Mouse (Mus musculus): ENCODE measurements around the gene Zcchc4. TPM values are rescaled to one million over a fixed set of nuclear protein-coding genes. Genes with fewer than 3 reads are reported as not detected.

Gene Zcchc4
- 15.0 and 16.3 TPM in 2 replicates for polyA plus RNA-seq (2014; fragmentation: Nextera tagmentation; extraction: Ambion mirVana)

DNA sequence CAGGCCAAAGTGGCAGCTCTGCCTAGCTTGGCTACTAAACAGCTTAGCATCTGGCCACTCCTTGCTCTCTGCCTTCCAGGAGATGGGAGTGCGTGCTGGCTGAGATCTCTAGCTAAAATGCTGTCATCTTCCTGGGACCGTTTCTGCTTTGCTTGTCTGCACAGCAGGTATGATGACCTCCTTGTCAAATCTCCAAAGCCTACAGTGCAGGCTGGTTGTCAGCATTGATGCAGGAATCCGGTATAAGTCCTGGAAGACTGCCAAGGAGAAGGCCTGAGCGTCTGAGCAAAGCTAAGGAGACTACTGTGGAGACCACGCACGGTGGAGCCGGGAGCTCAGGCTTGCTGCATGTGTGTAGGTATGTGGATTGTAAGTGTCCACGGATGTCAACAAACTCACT is at the start of gene Zcchc4:
TSS of gene Zcchc4 (plus strand) at position 173 of the 400 bp plus-strand sequence.
- no peak for DNase-seq (ENCODE audit: low spot score)
- Histone ChIP-seq H3K4me3 (ENCODE audit: low read depth, low read length) (no peak within 1 kb of the TSS), H3K9ac (ENCODE audit: low read length) (no peak within 1 kb of the TSS), H3K4me1 (ENCODE audit: control insufficient read depth, insufficient read depth, low read length) (no peaks in the 10 kb centered on the region), H3K27ac (ENCODE audit: low read depth, low read length) (no peak within 1 kb of the TSS), H3K36me3 (ENCODE audit: control insufficient read depth, insufficient read depth, low read length) (no peaks in the 10 kb centered on the region), H3K4me2 (ENCODE audit: low read depth) (no peak within 1 kb of the TSS), H3K9me3 (ENCODE audit: control insufficient read depth, low read length) (no peaks in the 10 kb centered on the region), H3K27me3 (ENCODE audit: control insufficient read depth, insufficient read depth, low read length) (no peaks in the 10 kb centered on the region)
- no peak for ATAC-seq (ENCODE audit: insufficient read depth, low FRiP score, low TSS enrichment)
- WGBS = 84% methylated on average over 8 of the region's 8 CpGs

DNA sequence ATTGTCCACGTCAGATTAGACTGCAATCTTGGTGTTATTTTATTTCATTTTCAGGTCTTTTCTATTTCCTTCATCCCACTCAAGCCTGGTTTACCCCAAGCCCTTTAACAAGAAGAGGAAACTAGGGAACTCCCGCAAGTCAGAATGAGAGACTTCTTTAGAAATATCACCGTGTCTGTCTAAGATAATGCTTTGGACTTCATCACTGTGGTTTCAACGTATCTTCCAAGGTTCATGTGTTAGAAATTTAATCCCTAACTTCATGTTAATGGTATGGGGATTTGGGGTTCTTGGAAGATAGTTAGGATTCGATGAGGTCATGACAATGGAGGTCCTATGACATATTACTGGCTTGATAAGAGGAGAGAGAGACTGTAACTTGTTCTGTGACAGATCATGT is 47.5 kb upstream of the Zcchc4 start:
- no peaks in the 10 kb centered on the region for H3K36me3 ChIP-seq (ENCODE audit: control insufficient read depth, insufficient read depth, low read length)
- 81% methylated on average over 5 of the region's 5 CpGs for WGBS

DNA sequence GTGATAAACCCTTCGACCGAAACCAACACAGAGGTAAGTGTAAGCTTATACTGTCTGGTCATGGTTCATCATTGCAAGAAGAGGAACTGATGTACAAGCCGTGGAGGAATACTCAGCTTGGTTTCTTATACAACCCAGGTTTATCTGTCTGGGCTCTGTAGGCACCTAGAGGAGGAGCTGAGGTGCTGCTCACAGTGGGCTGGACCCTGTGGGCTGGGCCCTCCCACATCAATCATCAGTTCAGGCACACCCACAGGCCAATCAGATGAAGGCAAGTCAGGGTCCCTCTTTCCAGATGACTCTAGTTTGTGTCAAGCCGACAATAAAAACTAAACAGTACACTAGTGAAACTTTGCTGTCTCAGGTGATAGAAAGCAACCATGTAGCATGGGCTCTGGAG is 42.4 kb upstream of the Zcchc4 start:
- Histone ChIP-seq H3K4me3 (ENCODE audit: low read depth, low read length) (no peak overlapping the region), H3K36me3 (ENCODE audit: control insufficient read depth, insufficient read depth, low read length) (no peaks in the 10 kb centered on the region), H3K9ac (ENCODE audit: low read length) (no peak overlapping the region), H3K27me3 (ENCODE audit: control insufficient read depth, insufficient read depth, low read length) (no peaks in the 10 kb centered on the region), H3K4me2 (ENCODE audit: low read depth) (no peak overlapping the region), H3K9me3 (ENCODE audit: control insufficient read depth, low read length) (no peaks in the 10 kb centered on the region), H3K27ac (ENCODE audit: low read depth, low read length) (no peak overlapping the region), H3K4me1 (ENCODE audit: control insufficient read depth, insufficient read depth, low read length) (no peaks in the 10 kb centered on the region)
- ATAC-seq (ENCODE audit: insufficient read depth, low FRiP score, low TSS enrichment) = no peak
- 79% methylated on average over 4 of the region's 4 CpGs for WGBS
- no peak for DNase-seq (ENCODE audit: low spot score)

More for the DNA sequence above, 47.5 kb upstream of the Zcchc4 start:
- H3K9ac ChIP-seq (ENCODE audit: low read length) = no peak overlapping the region
- no peak overlapping the region for H3K4me2 ChIP-seq (ENCODE audit: low read depth)
- no peaks in the 10 kb centered on the region for H3K4me1 ChIP-seq (ENCODE audit: control insufficient read depth, insufficient read depth, low read length)
- ATAC-seq (ENCODE audit: insufficient read depth, low FRiP score, low TSS enrichment) (no peak), DNase-seq (ENCODE audit: low spot score) (no peak)
- no peaks in the 10 kb centered on the region for H3K9me3 ChIP-seq (ENCODE audit: control insufficient read depth, low read length)
- H3K27me3 ChIP-seq (ENCODE audit: control insufficient read depth, insufficient read depth, low read length) = no peaks in the 10 kb centered on the region
- no peak overlapping the region for H3K4me3 ChIP-seq (ENCODE audit: low read depth, low read length)
- no peak overlapping the region for H3K27ac ChIP-seq (ENCODE audit: low read depth, low read length)

DNA sequence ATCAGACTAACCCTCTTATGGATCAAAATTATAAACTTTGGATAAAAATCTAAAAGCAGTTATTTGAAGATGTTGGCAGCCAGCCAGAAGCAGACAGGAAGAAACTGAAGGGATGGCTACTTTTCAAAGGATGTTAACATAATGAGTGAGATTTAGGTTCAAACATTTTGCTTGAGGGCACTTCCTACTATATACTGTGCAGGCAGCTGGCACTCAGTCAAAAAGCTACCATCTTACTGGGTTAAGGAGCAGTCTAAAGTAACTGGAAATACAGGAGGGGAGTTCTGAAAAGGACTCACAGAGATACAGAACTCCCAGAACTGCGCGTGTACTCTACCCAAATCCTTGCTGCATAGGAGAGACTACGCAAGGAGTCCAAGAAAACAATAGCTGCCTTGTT is 39.2 kb upstream of the Zcchc4 start:
- H3K27me3 ChIP-seq (ENCODE audit: control insufficient read depth, insufficient read depth, low read length) = no peaks in the 10 kb centered on the region
- H3K9ac ChIP-seq (ENCODE audit: low read length) = no peak overlapping the region
- WGBS = 83% methylated on average over 3 of the region's 3 CpGs
- H3K4me3 ChIP-seq (ENCODE audit: low read depth, low read length) = no peak overlapping the region
- DNase-seq (ENCODE audit: low spot score) (no peak), ATAC-seq (ENCODE audit: insufficient read depth, low FRiP score, low TSS enrichment) (no peak)
- no peak overlapping the region for H3K27ac ChIP-seq (ENCODE audit: low read depth, low read length)
- H3K9me3 ChIP-seq (ENCODE audit: control insufficient read depth, low read length) = no peaks in the 10 kb centered on the region
- H3K36me3 ChIP-seq (ENCODE audit: control insufficient read depth, insufficient read depth, low read length) = no peaks in the 10 kb centered on the region
- no peaks in the 10 kb centered on the region for H3K4me1 ChIP-seq (ENCODE audit: control insufficient read depth, insufficient read depth, low read length)
- H3K4me2 ChIP-seq (ENCODE audit: low read depth) = no peak overlapping the region

DNA sequence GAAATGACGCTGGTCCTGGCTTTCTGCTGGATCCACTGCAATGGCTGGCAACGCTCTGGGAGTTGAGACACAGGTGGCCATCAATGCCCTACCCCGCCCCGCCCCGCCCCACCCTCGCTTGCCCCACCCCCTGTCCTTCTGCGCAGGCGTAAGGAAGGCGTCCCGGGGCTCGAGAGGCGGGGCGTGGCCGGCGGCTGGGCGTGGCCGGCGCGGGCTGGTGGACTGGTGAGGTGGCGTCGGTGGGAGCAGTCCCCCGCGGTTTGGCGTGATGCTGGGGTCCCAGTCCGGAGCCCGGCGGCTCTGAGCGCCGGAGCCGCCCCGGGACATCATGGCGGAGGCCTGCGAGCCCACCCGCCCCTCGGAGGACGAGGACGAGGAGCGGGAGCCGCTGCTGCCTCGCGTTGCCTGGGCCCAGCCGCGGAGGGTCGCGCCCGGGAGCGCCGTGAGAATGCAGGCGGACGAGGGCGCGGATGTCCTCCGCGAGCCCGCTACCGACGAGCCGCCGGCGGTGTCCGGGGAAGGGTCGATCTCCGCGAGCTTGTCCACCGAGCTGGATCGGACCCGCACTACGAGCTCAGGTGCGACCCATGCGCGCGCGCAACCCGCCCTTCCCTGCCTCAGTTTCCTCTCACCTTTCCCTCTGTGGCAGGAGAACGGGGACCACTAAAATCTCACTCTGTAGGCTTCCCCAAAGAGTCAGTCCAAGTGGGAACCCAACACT is 33.7 kb upstream of the Zcchc4 start, which contains the start of gene Pi4k2b:
TSS of gene Pi4k2b (plus strand) at position 184 of the 721 bp plus-strand sequence.
- no peaks in the 10 kb centered on the region for H3K36me3 ChIP-seq (ENCODE audit: control insufficient read depth, insufficient read depth, low read length)
- H3K4me3 ChIP-seq (ENCODE audit: low read depth, low read length) = peak within 1 kb of the TSS; percentile 66
- H3K27me3 ChIP-seq (ENCODE audit: control insufficient read depth, insufficient read depth, low read length) = no peaks in the 10 kb centered on the region
- H3K4me1 ChIP-seq (ENCODE audit: control insufficient read depth, insufficient read depth, low read length) = no peaks in the 10 kb centered on the region
- DNase-seq (ENCODE audit: low spot score) (peak; percentile 88), ATAC-seq (ENCODE audit: insufficient read depth, low FRiP score, low TSS enrichment) (peak; percentile 91)
- no peaks in the 10 kb centered on the region for H3K9me3 ChIP-seq (ENCODE audit: control insufficient read depth, low read length)
- under 1% methylated on average over 56 of the region's 75 CpGs for WGBS
- peak within 1 kb of the TSS; percentile 68 for H3K9ac ChIP-seq (ENCODE audit: low read length)
- H3K4me2 ChIP-seq (ENCODE audit: low read depth) = peak within 1 kb of the TSS; percentile 38
- H3K27ac ChIP-seq (ENCODE audit: low read depth, low read length) = no peak within 1 kb of the TSS

DNA sequence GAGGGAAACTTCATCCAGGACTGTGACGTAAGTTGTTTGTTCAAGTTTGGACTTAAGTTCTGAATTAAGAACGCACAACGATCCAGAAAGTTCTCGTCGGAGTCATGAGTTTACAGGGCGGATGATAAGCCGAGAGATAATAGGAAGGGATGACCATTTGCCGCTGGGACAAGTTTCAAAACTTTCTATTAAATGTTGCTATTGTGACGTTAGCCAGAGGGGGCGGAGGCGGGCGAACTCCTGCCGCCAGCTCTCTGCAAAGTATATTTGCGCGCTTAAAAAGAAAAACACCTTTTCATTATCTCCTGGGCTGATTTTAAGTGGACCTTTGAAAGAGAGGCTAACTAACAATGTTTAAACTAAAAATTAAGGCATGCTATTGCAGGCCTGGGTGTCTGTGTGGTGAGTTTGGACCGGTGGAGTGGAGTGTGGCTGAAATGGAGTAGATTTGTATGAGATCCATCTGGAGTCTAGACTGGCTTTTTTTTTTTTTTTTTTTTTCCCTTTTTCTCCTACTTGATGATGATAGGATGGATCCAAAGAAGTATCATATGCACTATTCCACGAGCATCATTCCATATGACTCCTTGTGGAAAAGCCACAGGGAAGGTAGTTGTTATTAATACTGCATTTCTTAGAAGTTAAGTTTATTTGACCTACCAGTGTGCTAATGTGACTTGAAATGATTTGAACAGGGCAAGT is 32.9 kb upstream of the Zcchc4 start:
- peak overlapping the region; percentile 38 for H3K4me2 ChIP-seq (ENCODE audit: low read depth)
- no peaks in the 10 kb centered on the region for H3K36me3 ChIP-seq (ENCODE audit: control insufficient read depth, insufficient read depth, low read length)
- H3K27me3 ChIP-seq (ENCODE audit: control insufficient read depth, insufficient read depth, low read length) = no peaks in the 10 kb centered on the region
- no peak overlapping the region for H3K27ac ChIP-seq (ENCODE audit: low read depth, low read length)
- peak overlapping the region; percentile 66 for H3K4me3 ChIP-seq (ENCODE audit: low read depth, low read length)
- ATAC-seq (ENCODE audit: insufficient read depth, low FRiP score, low TSS enrichment) = no peak
- H3K9ac ChIP-seq (ENCODE audit: low read length) = peak overlapping the region; percentile 68
- WGBS = 4% methylated on average over 17 of the region's 17 CpGs
- peak; percentile 61 for DNase-seq (ENCODE audit: low spot score)
- no peaks in the 10 kb centered on the region for H3K9me3 ChIP-seq (ENCODE audit: control insufficient read depth, low read length)
- no peaks in the 10 kb centered on the region for H3K4me1 ChIP-seq (ENCODE audit: control insufficient read depth, insufficient read depth, low read length)

DNA sequence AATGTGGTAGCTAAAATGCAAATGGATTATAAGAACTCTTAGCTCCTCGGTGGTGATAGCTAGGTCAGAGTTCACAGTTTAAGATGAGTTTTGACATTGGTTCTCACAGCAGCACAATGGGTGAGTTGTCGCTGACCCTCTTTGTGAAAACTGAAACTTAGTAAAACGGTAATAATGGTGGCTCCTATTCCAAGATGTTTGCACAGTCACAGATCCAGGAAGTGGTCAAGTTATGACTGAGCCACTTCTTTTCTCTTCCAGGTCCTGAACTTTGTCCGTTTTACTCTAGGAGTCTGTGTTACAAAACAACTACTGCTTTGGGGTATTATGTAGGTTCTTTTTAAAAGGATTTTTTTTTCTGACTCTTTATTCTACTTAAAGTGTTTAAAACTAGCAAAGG is 32.0 kb upstream of the Zcchc4 start:
- Histone ChIP-seq H3K9ac (ENCODE audit: low read length) (no peak overlapping the region), H3K4me3 (ENCODE audit: low read depth, low read length) (no peak overlapping the region), H3K27me3 (ENCODE audit: control insufficient read depth, insufficient read depth, low read length) (no peaks in the 10 kb centered on the region), H3K9me3 (ENCODE audit: control insufficient read depth, low read length) (no peaks in the 10 kb centered on the region), H3K27ac (ENCODE audit: low read depth, low read length) (no peak overlapping the region), H3K36me3 (ENCODE audit: control insufficient read depth, insufficient read depth, low read length) (no peaks in the 10 kb centered on the region), H3K4me1 (ENCODE audit: control insufficient read depth, insufficient read depth, low read length) (no peaks in the 10 kb centered on the region), H3K4me2 (ENCODE audit: low read depth) (peak overlapping the region; percentile 38; the same call in 1 of the 2 replicates)
- DNase-seq (ENCODE audit: low spot score) = no peak
- ATAC-seq (ENCODE audit: insufficient read depth, low FRiP score, low TSS enrichment) = no peak
- WGBS = 68% methylated on average over 4 of the region's 4 CpGs

DNA sequence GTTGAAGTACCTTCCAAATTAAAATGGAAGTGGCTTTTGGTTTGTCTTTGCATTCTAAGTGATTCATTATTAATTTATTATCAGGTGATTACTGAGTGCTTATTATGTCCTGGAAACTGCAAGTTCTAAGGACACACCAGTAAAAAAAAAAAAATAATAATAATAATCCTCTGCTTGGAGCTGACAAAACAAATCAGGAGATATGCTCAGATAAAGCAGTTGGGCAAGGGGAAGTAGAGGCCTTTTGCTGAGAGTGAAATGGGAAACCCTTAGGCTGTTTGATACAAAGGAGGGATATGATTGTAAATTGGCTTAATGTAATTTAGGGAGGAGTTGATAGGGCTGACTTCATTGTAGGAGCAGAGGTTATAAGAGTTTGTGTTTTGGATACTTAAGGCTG is 28.3 kb upstream of the Zcchc4 start:
- Histone ChIP-seq H3K27ac (ENCODE audit: low read depth, low read length) (no peak overlapping the region), H3K4me1 (ENCODE audit: control insufficient read depth, insufficient read depth, low read length) (no peaks in the 10 kb centered on the region), H3K27me3 (ENCODE audit: control insufficient read depth, insufficient read depth, low read length) (no peaks in the 10 kb centered on the region), H3K9me3 (ENCODE audit: control insufficient read depth, low read length) (no peaks in the 10 kb centered on the region), H3K4me3 (ENCODE audit: low read depth, low read length) (no peak overlapping the region), H3K4me2 (ENCODE audit: low read depth) (no peak overlapping the region), H3K36me3 (ENCODE audit: control insufficient read depth, insufficient read depth, low read length) (no peaks in the 10 kb centered on the region), H3K9ac (ENCODE audit: low read length) (no peak overlapping the region)
- DNase-seq (ENCODE audit: low spot score) (no peak), ATAC-seq (ENCODE audit: insufficient read depth, low FRiP score, low TSS enrichment) (no peak)

DNA sequence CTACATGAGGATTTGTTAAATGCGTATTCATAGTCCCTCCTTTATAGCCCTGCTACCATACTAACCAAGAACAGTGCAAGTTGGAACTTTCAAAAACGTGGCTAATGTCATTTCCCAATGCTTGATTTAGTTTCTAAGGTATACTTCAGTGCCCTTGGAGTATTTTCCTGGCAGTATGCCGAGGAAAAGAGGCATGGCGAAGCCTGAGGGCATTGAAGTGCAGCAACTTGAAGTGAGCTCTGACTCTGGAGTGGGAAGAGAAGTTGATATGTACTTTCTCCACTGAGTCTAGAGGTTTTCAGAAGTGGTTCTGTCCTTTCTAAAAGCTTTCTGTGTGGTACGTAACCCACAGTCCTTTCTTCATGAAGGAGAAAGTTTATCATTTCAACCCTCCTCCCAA is 26.5 kb upstream of the Zcchc4 start:
- no peak overlapping the region for H3K4me2 ChIP-seq (ENCODE audit: low read depth)
- no peaks in the 10 kb centered on the region for H3K4me1 ChIP-seq (ENCODE audit: control insufficient read depth, insufficient read depth, low read length)
- H3K4me3 ChIP-seq (ENCODE audit: low read depth, low read length) = no peak overlapping the region
- H3K9me3 ChIP-seq (ENCODE audit: control insufficient read depth, low read length) = no peaks in the 10 kb centered on the region
- ATAC-seq (ENCODE audit: insufficient read depth, low FRiP score, low TSS enrichment) (no peak), DNase-seq (ENCODE audit: low spot score) (no peak)
- WGBS = 85% methylated on average over 5 of the region's 5 CpGs
- H3K27me3 ChIP-seq (ENCODE audit: control insufficient read depth, insufficient read depth, low read length) = no peaks in the 10 kb centered on the region
- no peak overlapping the region for H3K27ac ChIP-seq (ENCODE audit: low read depth, low read length)
- no peak overlapping the region for H3K9ac ChIP-seq (ENCODE audit: low read length)
- H3K36me3 ChIP-seq (ENCODE audit: control insufficient read depth, insufficient read depth, low read length) = no peaks in the 10 kb centered on the region
